Mouse (Mus musculus) kidney, embryonic 14.5 days (tissue): Measurements from ENCODE around the gene Gna13. TPM values are rescaled to one million over a fixed set of nuclear protein-coding genes. Genes with fewer than 3 reads are reported as not detected.
"Not testable (repeated sequence)": the region's sequence is repeated elsewhere in the genome, so short reads cannot be mapped to it uniquely, and the experiment has no call there.

Experiments
- ATAC-seq: fragments of 200-750 bp; cut with Nextera tagmentation; 2 replicates; pipeline ENCODE4 v1.8.0; 2017; ENCODE audit warnings: moderate number of reproducible peaks, mild to moderate bottlenecking, moderate TSS enrichment, moderate library complexity; ENCODE audit not compliant: low FRiP score, low TSS enrichment
- H3K27ac ChIP-seq: fragments of 300-500 bp; sonication (generic); 2 replicates; pipeline ENCODE4 v1.5.1; 2014; ENCODE audit warnings: low read depth, mild to moderate bottlenecking, low read length, moderate library complexity, mixed read lengths
- H3K27me3 ChIP-seq: fragments of 300-500 bp; sonication (generic); 2 replicates; pipeline ENCODE4 v1.6.1; 2014; ENCODE audit warnings: mild to moderate bottlenecking, low read length; ENCODE audit not compliant: control insufficient read depth, insufficient read depth
- H3K36me3 ChIP-seq: fragments of 300-500 bp; sonication (generic); 2 replicates; pipeline ENCODE4 v1.6.1; 2014; ENCODE audit warnings: low read length, mixed read lengths; ENCODE audit not compliant: control insufficient read depth, insufficient read depth
- H3K4me1 ChIP-seq: fragments of 300-500 bp; sonication (generic); 2 replicates; pipeline ENCODE4 v1.6.1; 2014; ENCODE audit warnings: low read length, mixed read lengths; ENCODE audit not compliant: control insufficient read depth, insufficient read depth
- H3K4me2 ChIP-seq: fragments of 300-500 bp; sonication (generic); replicated peaks from 2 replicates; pipeline ENCODE4 v1.6.1; 2014; ENCODE audit warnings: low read depth, mild to moderate bottlenecking, low read length
- H3K4me3 ChIP-seq: fragments of 300-500 bp; sonication (generic); 2 replicates; pipeline ENCODE4 v1.5.1; 2014; ENCODE audit warnings: mild to moderate bottlenecking, low read length
- H3K9ac ChIP-seq: fragments of 300-500 bp; sonication (generic); 2 replicates; pipeline ENCODE4 v1.6.1; 2014; ENCODE audit warnings: low read depth, mild to moderate bottlenecking, low read length, moderate library complexity
- H3K9me3 ChIP-seq: fragments of 300-500 bp; sonication (generic); 2 replicates; pipeline ENCODE4 v1.6.1; 2016; ENCODE audit warnings: low read length; ENCODE audit not compliant: control insufficient read depth
- WGBS: fragments of 180-500 bp; shearing (Covaris S2); extraction: QIAGEN DNeasy Blood & Tissue Kit; methylation state at CpG from one replicate; pipeline ENCODE4 v1.1.7; 2014; 5-methylcytosine and 5-hydroxymethylcytosine counted together
- polyA plus RNA-seq: library from polyadenylated mRNA; unstranded; fragments of >200 nt; fragmentation: Nextera tagmentation; extraction: Ambion mirVana; gene quantifications from 2 replicates; pipeline ENCODE4 v1.2.1, GENCODE M21; 2014

Gene Gna13
- polyA plus RNA-seq, 1 experiment from 2014 or later = 31.0 TPM

DNA sequence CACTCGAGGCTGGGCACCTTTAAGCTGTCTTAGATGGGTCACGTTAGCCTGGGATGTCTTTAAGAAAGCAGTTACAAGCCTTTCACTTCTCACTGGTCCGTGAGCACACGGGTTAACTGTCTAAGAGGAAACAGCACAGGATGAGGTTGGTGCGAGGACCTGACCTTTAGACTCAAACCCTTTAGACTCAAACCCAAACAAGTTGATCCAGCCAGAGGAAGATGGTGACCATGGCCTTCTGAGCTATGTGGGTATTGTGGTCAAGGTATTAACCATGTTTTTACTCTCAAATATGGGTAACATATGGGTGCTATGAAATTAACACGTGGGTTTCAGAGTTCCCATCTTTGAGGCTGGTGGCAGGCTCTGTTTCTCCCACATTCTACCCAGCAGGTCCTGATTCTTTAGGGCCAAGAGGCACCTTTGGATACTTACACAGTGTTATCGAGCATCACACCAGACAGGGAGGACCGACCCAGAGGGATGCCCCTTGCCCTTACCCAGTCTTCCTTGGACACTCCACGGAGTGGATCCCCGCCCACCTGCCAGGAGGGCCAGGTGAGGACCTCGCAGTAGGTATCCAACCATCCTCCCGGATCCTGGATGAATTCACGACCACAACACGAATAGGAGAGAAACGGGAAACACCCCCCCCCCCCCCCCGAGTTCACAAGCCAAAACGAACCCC lies 31.8 kb upstream of the Gna13 start:
- H3K4me1 ChIP-seq = no peaks in the 10 kb centered on the region
- no peak overlapping the region for H3K9ac ChIP-seq
- H3K27me3 ChIP-seq = no peaks in the 10 kb centered on the region
- H3K27ac ChIP-seq = no peak overlapping the region
- peak; percentile 53 for ATAC-seq
- 35% methylated on average over 17 of the region's 17 CpGs for WGBS
- H3K9me3 ChIP-seq = no peaks in the 10 kb centered on the region
- peak overlapping the region; percentile 27 for H3K4me2 ChIP-seq
- H3K36me3 ChIP-seq = no peaks in the 10 kb centered on the region
- H3K4me3 ChIP-seq = peak overlapping the region; percentile 14; the same call in 1 of the 2 replicates

DNA sequence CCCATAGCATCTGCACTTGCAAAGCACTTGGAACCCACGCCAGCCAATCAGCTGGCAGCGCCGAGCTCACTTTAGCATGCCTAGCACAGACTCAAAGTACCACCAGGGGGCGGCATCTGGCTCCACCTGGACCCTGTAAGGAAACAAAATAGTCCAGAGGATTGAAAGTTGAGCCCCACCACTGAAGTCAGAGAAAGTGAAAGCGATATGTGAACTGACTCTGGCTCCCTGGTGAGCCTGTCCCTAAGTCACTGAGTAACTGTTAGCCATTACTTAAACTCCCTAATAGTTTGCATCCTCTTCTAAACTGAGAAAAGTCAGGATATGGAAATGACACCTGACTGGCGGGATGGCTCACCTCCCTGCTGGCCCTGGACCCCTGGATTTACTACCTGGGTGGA lies 31.2 kb upstream of the Gna13 start:
- H3K27me3 ChIP-seq = no peaks in the 10 kb centered on the region
- ATAC-seq = peak; percentile 94
- H3K36me3 ChIP-seq = no peaks in the 10 kb centered on the region
- H3K4me1 ChIP-seq = no peaks in the 10 kb centered on the region
- H3K9ac ChIP-seq = no peak overlapping the region
- peak overlapping the region; percentile 27 for H3K4me2 ChIP-seq
- no peaks in the 10 kb centered on the region for H3K9me3 ChIP-seq
- H3K4me3 ChIP-seq = peak overlapping the region; percentile 14; the same call in 1 of the 2 replicates
- 4% methylated on average over 6 of the region's 6 CpGs for WGBS
- H3K27ac ChIP-seq = no peak overlapping the region

GRCm38 (mm10) chr11:109332722-109333121 lies 29.9 kb upstream of the Gna13 start:
- no peaks in the 10 kb centered on the region for H3K9me3 ChIP-seq
- H3K4me3 ChIP-seq = no peak overlapping the region
- no peak for ATAC-seq
- H3K36me3 ChIP-seq = no peaks in the 10 kb centered on the region
- H3K27me3 ChIP-seq = no peaks in the 10 kb centered on the region
- no peak overlapping the region for H3K9ac ChIP-seq
- H3K4me2 ChIP-seq = no peak overlapping the region
- H3K4me1 ChIP-seq = no peaks in the 10 kb centered on the region
- H3K27ac ChIP-seq = no peak overlapping the region
- WGBS = 55% methylated on average over 6 of the region's 6 CpGs

- no peak for ATAC-seq
- Histone ChIP-seq H3K4me3 (no peak overlapping the region), H3K27ac (no peak overlapping the region), H3K36me3 (no peaks in the 10 kb centered on the region), H3K4me1 (no peaks in the 10 kb centered on the region), H3K4me2 (no peak overlapping the region), H3K9me3 (no peaks in the 10 kb centered on the region), H3K9ac (no peak overlapping the region), H3K27me3 (no peaks in the 10 kb centered on the region)
- 93% methylated on average over 4 of the region's 4 CpGs for WGBS
These were observed 27.9 kb upstream of the Gna13 start for GRCm38 (mm10) chr11:109334773-109335172.

- H3K4me1 ChIP-seq = no peaks in the 10 kb centered on the region
- no peak overlapping the region for H3K27ac ChIP-seq
- no peak overlapping the region for H3K4me3 ChIP-seq
- H3K36me3 ChIP-seq = no peaks in the 10 kb centered on the region
- H3K4me2 ChIP-seq = no peak overlapping the region
- 64% methylated on average over 6 of the region's 6 CpGs for WGBS
- no peak overlapping the region for H3K9ac ChIP-seq
- no peak for ATAC-seq
- H3K9me3 ChIP-seq = no peaks in the 10 kb centered on the region
- no peaks in the 10 kb centered on the region for H3K27me3 ChIP-seq
These were observed 26.7 kb upstream of the Gna13 start for GRCm38 (mm10) chr11:109335890-109336289.

DNA sequence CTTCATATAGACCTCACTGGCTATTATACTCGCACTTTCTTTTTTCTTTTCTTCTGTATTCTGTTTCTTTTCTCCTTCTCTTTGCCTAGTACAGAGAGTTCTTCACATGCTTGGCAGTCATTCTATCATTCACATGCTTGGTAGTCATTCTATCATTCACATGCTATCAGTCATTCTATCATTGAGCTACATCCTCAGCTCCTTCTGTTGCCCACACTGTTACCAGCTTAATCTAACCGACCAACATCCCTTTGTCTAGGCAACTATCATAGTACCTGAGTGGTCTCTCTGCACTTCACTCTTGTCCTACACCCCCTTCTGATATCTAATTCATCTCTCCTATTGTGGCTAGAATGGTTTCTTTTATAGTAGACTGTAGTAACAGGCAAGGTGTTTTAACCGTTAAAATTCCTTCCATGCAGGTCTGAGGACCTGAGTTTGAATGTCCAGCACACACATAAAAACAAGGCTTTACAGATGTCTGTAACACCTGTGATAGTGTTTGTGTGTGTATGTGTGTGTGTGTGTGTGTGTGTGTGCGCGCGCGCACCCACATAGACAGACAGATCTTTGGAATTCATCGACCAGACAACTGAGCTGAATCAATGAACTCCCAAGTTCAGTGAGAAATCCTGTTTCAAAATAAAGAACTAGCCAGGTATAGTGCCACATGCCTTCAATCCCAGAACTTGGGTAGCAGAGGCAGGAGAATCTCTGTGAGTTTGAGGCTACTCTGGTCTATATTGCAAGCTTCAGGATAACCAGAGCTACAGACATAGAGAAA lies 23.3 kb upstream of the Gna13 start:
- Histone ChIP-seq H3K9ac (no peak overlapping the region), H3K4me2 (no peak overlapping the region)
- WGBS = 94% methylated on average over 8 of the region's 8 CpGs

DNA sequence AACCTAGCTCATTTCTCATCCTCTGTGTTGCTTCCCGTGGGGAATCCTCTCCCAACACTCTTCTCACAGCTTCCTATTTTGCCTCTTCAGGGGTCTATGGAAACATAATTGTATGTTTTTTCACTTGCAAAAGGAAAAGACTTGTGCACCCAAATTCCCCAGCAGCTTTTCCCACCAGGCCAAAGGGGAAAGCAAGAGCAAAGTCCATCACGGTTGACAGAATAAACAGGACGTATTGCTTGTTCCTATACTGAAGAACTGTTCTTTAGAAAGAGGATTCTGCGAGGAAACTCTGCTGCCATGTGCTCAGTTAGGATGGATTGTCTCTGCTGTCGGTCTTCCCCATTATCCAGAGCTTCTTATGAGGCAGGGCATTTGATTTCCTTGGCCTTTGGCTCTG lies 22.1 kb upstream of the Gna13 start:
- ATAC-seq = no peak
- H3K4me2 ChIP-seq = no peak overlapping the region
- 68% methylated on average over 5 of the region's 5 CpGs for WGBS
- H3K27me3 ChIP-seq = no peaks in the 10 kb centered on the region
- no peak overlapping the region for H3K9ac ChIP-seq
- H3K9me3 ChIP-seq = no peaks in the 10 kb centered on the region
- no peak overlapping the region for H3K4me3 ChIP-seq
- H3K27ac ChIP-seq = no peak overlapping the region
- H3K36me3 ChIP-seq = no peaks in the 10 kb centered on the region
- 0 out of 2 replicates have a peak, but pooled peaks cover 8% of the 10 kb centered on the region for H3K4me1 ChIP-seq

More for the DNA sequence above, 23.3 kb upstream of the Gna13 start:
- H3K36me3 ChIP-seq = no peaks in the 10 kb centered on the region
- no peak overlapping the region for H3K27ac ChIP-seq
- no peaks in the 10 kb centered on the region for H3K27me3 ChIP-seq
- 0 out of 2 replicates have a peak, but pooled peaks cover 7% of the 10 kb centered on the region for H3K4me1 ChIP-seq
- ATAC-seq = no peak
- no peak overlapping the region for H3K4me3 ChIP-seq
- no peaks in the 10 kb centered on the region for H3K9me3 ChIP-seq

DNA sequence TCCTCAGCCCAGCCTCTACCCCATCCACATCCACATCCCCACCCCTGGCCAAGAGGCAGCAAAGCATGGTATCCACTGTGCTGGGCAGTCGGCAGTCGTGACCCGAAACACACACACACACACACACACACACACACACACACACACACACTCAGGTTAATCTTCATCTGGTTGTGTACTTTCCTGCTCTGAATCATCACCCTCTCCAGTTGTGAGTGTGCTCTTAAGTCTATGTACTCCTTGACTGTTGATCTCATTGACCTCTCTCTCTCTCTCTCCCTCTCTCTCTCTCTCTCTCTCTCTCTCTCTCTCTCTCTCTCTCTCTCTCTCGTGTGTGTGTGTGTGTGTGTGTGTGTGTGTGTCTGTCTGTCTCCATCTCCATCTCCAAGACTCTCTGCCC lies 20.0 kb upstream of the Gna13 start:
- not testable (repeated sequence) for H3K4me2 ChIP-seq, H3K27ac ChIP-seq, H3K9me3 ChIP-seq, H3K36me3 ChIP-seq, H3K4me3 ChIP-seq, ATAC-seq, H3K9ac ChIP-seq, H3K27me3 ChIP-seq
- 84% methylated on average over 3 of the region's 4 CpGs for WGBS
- H3K4me1 ChIP-seq = 0 out of 2 replicates have a peak, but pooled peaks cover 11% of the 10 kb centered on the region

GRCm38 (mm10) chr11:109343558-109343957 lies 19.1 kb upstream of the Gna13 start:
- H3K9ac ChIP-seq = no peak overlapping the region
- no peak overlapping the region for H3K4me3 ChIP-seq
- H3K4me1 ChIP-seq = 0 out of 2 replicates have a peak, but pooled peaks cover 12% of the 10 kb centered on the region
- H3K36me3 ChIP-seq = no peaks in the 10 kb centered on the region
- no peak for ATAC-seq
- no peak overlapping the region for H3K4me2 ChIP-seq
- H3K27me3 ChIP-seq = no peaks in the 10 kb centered on the region
- H3K9me3 ChIP-seq = no peaks in the 10 kb centered on the region
- WGBS = 40% methylated on average over 7 of the region's 7 CpGs
- no peak overlapping the region for H3K27ac ChIP-seq
